28 mouse cellular contexts compared by ENCODE assay signal in the genomic region with DNA sequence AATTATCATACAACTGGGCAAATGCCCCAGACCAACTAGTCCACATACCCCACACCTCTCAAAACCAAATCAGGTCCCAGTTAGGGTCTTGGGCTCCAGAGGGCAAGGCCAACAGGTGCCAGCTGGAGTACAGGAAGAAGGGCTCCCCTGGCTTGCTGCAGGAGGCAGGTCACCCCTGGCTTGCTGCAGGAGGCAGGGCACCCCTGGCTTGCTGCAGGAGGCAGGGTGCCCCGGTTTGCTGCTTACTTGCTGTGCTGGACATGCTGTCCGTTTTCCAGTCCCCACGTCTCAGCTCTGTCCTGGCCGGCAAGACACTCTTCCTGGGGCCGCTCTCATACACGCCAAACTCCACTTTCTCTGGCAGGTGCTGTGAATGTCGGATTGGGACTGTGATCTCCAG.
"Had no signal": no experiment of that assay in that cellular context is flagged by ENCODE, and none has a peak within 500 bp of the region (broad histone marks: within the 10 kb centered on the region; RNA-seq: fewer than 3 reads in every experiment).

No protein-coding gene starts in this region.

- DNase-seq: left cerebral cortex, postnatal 4 days; liver; liver, embryonic 13.5 days; liver, postnatal 0 days; lung, adult 18-20 months; lung, adult 2 months; lung, embryonic 14.5 days; lung, postnatal 10 days; lung, postnatal 14 days; lung, postnatal 36 days; lung, postnatal 4 days; midbrain, embryonic 14.5 days had no signal

- H3K27me3 ChIP-seq: liver, embryonic 15.5 days; lung, embryonic 15.5 days; midbrain, embryonic 15.5 days had no signal

- H3K4me3 ChIP-seq: left cerebral cortex, adult 2 months; limb, embryonic 10.5 days; limb, embryonic 12.5 days; limb, embryonic 13.5 days; limb, embryonic 15.5 days; liver, embryonic 12.5 days; liver, embryonic 13.5 days; liver, embryonic 15.5 days; lung, embryonic 15.5 days; megakaryocyte, embryonic 14.5 days; midbrain, embryonic 10.5 days; midbrain, embryonic 12.5 days; midbrain, embryonic 13.5 days; midbrain, embryonic 15.5 days; myocyte had no signal

- H3K27ac ChIP-seq: left cerebral cortex, adult 2 months; limb, embryonic 10.5 days; limb, embryonic 12.5 days; limb, embryonic 13.5 days; limb, embryonic 15.5 days; liver, embryonic 12.5 days; liver, embryonic 13.5 days; liver, embryonic 14.5 days; liver, embryonic 15.5 days; lung, embryonic 15.5 days; macrophage; midbrain, embryonic 10.5 days; midbrain, embryonic 12.5 days; midbrain, embryonic 13.5 days; midbrain, embryonic 15.5 days had no signal

- H3K4me1 ChIP-seq: liver, embryonic 12.5 days; liver, embryonic 15.5 days; midbrain, embryonic 10.5 days had no signal

- H3K36me3 ChIP-seq: limb, embryonic 10.5 days; limb, embryonic 12.5 days; limb, embryonic 13.5 days; limb, embryonic 15.5 days; liver, embryonic 12.5 days; liver, embryonic 13.5 days; liver, embryonic 15.5 days; lung, embryonic 15.5 days; midbrain, embryonic 10.5 days; midbrain, embryonic 12.5 days; midbrain, embryonic 13.5 days; midbrain, embryonic 15.5 days had no signal
